In the genomic region with DNA sequence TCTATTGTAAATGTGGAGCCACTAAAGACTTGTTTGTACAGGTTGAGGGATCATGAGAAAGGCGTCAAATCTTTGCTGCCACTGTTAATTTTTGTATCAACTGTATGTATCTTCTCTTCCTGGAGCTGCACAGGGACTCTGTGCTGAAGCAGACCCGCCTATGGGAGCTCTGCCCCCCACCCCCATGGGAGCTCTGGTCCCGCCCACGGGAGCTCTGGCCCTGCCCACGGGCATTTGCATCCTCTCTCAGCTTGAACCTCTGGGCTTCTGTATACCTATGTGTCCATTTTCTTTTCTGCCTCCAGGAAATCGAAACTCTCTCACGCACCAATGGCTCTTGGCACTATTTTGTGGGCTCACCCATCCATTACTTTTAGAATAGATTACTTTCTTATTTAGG, we compare ENCODE assay signal across 23 mouse cellular contexts.
DNase-seq lines count a peak whose midpoint lies in the region; ATAC-seq lines count a peak whose summit lies in the region.
"Had no signal": no experiment of that assay in that cellular context is flagged by ENCODE, and none has a peak within 500 bp of the region (broad histone marks: within the 10 kb centered on the region; RNA-seq: fewer than 3 reads in every experiment).

No protein-coding gene starts in this region.

- H3K4me1 ChIP-seq in kidney, embryonic 14.5 days (ENCODE audit: control insufficient read depth, insufficient read depth, low read length): no peaks in the 10 kb centered on the region
- H3K4me1 ChIP-seq: forebrain, embryonic 13.5 days; heart, embryonic 10.5 days; hindbrain, embryonic 10.5 days; limb, embryonic 13.5 days; liver, embryonic 13.5 days; midbrain, embryonic 15.5 days; neural tube, embryonic 12.5 days had no signal

- no peak overlapping the region for H3K27ac ChIP-seq in kidney, embryonic 14.5 days (ENCODE audit: low read depth, low read length)
- H3K27ac ChIP-seq: forebrain, embryonic 13.5 days; heart, embryonic 10.5 days; hindbrain, embryonic 10.5 days; hindbrain, postnatal 0 days; limb, embryonic 13.5 days; liver, embryonic 13.5 days; macrophage; midbrain, embryonic 15.5 days; neural tube, embryonic 12.5 days had no signal

- no peak for DNase-seq in kidney, adult 9 months
- DNase-seq in lung, postnatal 10 days: peak; percentile 6
- DNase-seq in lung, postnatal 4 days: no peak
- peak; percentile 42 for DNase-seq in thymus, postnatal 4 days
- DNase-seq in thymus, adult 18-20 months: no peak
- DNase-seq: cerebellum, adult 11-12 months; cerebellum, postnatal 14 days; gastrocnemius, postnatal 36 days; layer of hippocampus, adult 9-11 months; liver, embryonic 13.5 days; lung, embryonic 14.5 days; right cerebral cortex, postnatal 4 days had no signal

- H3K4me2 ChIP-seq in kidney, embryonic 14.5 days (replicated peaks; ENCODE audit: low read depth, low read length): no peak overlapping the region
- H3K4me2 ChIP-seq: forebrain, embryonic 13.5 days; limb, embryonic 13.5 days; liver, embryonic 13.5 days; lung, embryonic 14.5 days; midbrain, embryonic 15.5 days; neural tube, embryonic 12.5 days had no signal

- H3K27me3 ChIP-seq in kidney, embryonic 14.5 days (ENCODE audit: control insufficient read depth, insufficient read depth, low read length): no peaks in the 10 kb centered on the region
- H3K27me3 ChIP-seq: forebrain, embryonic 13.5 days; liver, embryonic 13.5 days; midbrain, embryonic 15.5 days; neural tube, embryonic 12.5 days had no signal

- no peaks in the 10 kb centered on the region for H3K36me3 ChIP-seq in kidney, embryonic 14.5 days (ENCODE audit: control insufficient read depth, insufficient read depth, low read length)
- H3K36me3 ChIP-seq: heart, embryonic 10.5 days; hindbrain, embryonic 10.5 days; limb, embryonic 13.5 days; liver, embryonic 13.5 days; midbrain, embryonic 15.5 days; neural tube, embryonic 12.5 days had no signal

- no peaks in the 10 kb centered on the region for H3K9me3 ChIP-seq in kidney, embryonic 14.5 days (ENCODE audit: control insufficient read depth, low read length)
- H3K9me3 ChIP-seq: forebrain, embryonic 13.5 days; heart, embryonic 10.5 days; hindbrain, embryonic 10.5 days; limb, embryonic 13.5 days; liver, embryonic 13.5 days; midbrain, embryonic 15.5 days; neural tube, embryonic 12.5 days had no signal

- H3K9ac ChIP-seq in kidney, embryonic 14.5 days (ENCODE audit: low read depth, low read length): no peak overlapping the region
- H3K9ac ChIP-seq: forebrain, embryonic 13.5 days; limb, embryonic 13.5 days; liver, embryonic 13.5 days; lung, embryonic 14.5 days; midbrain, embryonic 15.5 days; neural tube, embryonic 12.5 days had no signal

- WGBS in kidney, embryonic 14.5 days: 48% methylated on average over 7 of the region's 7 CpGs

- no peak overlapping the region for H3K4me3 ChIP-seq in kidney, embryonic 14.5 days (ENCODE audit: low read length)
- H3K4me3 ChIP-seq: forebrain, embryonic 13.5 days; heart, embryonic 10.5 days; hindbrain, embryonic 10.5 days; limb, embryonic 13.5 days; liver, embryonic 13.5 days; midbrain, embryonic 15.5 days; neural tube, embryonic 12.5 days had no signal

- peak; percentile 83; the same call in 1 of the 2 replicates for ATAC-seq in kidney, embryonic 14.5 days (ENCODE audit: low FRiP score, low TSS enrichment)
- no peak for ATAC-seq in granulocyte monocyte progenitor cell, adult 5-6 weeks (replicated peaks; ENCODE audit: poor library complexity, severe bottlenecking)
- ATAC-seq: forebrain, embryonic 13.5 days; hindbrain, postnatal 0 days; intestine, embryonic 16.5 days; midbrain, embryonic 15.5 days had no signal

Comparison
In these comparisons a context has a peak if more than half of its experiments do, and no peak if none do; other contexts are left out.
1. DNase-seq: peak in lung, postnatal 10 days (single experiment) and thymus, postnatal 4 days (single experiment); none in kidney, adult 9 months (single experiment), lung, postnatal 4 days (0 of 2) and thymus, adult 18-20 months (0 of 2).